Mouse (Mus musculus) liver, embryonic 14 days (tissue): ENCODE measurements around the gene Hadh. TPM values are rescaled to one million over a fixed set of nuclear protein-coding genes. Genes with fewer than 3 reads are reported as not detected.

Experiments
- polyA plus RNA-seq: library from polyadenylated mRNA; depleted of rRNA; stranded (reverse); fragments of >200 nt; gene quantifications from 2 replicates; pipeline ENCODE4 v1.2.3, GENCODE M21; 2012; rRNA removed

Hadh gene
- polyA plus RNA-seq, result 74.5 and 87.4 TPM in 2 replicates

GRCm38 (mm10) chr3:131271559-131272373 is at the start of gene Hadh:
TSS of gene Hadh (minus strand) at chr3:131272101.

GRCm38 (mm10) chr3:131302452-131303319 is 30.8 kb upstream of the Hadh start, which contains the start of gene Cyp2u1:
TSS of gene Cyp2u1 (minus strand) at chr3:131303227.

Other genes with a start within 250 kb of the Hadh start
- gene Lef1, start 161.6 kb downstream of the Hadh start, polyA plus RNA-seq, result 0.10 and 0.17 TPM in 2 replicates
- gene Cyp2u1, start 31.1 kb upstream of the Hadh start, polyA plus RNA-seq, result 0.12 and 0.18 TPM in 2 replicates
- 1.4 and 2.4 TPM in 2 replicates for gene Sgms2, start 219.3 kb upstream of the Hadh start, polyA plus RNA-seq